Mouse (Mus musculus) adrenal gland, adult 2 months (tissue): ENCODE measurements around the gene Ndufaf7. TPM values are rescaled to one million over a fixed set of nuclear protein-coding genes. Genes with fewer than 3 reads are reported as not detected.
A peak's percentile ranks its signal among the peaks of the same experiment; 100 is the strongest.

Experiments used
- DNase-seq: peaks from one replicate; pipeline ENCODE4 v3.0.0; 2021
- polyA plus RNA-seq: library from polyadenylated mRNA; depleted of rRNA; stranded (reverse); fragments of >200 nt; gene quantifications from 2 replicates; pipeline ENCODE4 v1.2.3, GENCODE M21; 2012; rRNA removed
- total RNA-seq, 2 experiments: library from RNA; stranded (reverse); gene quantifications; 2 replicates each; pipeline ENCODE4 v1.2.3; 2021

Ndufaf7 gene
- total and polyA plus RNA-seq, 3 experiments, result 3.1 to 50.3 (median 38.5) TPM

- no peak for DNase-seq
Measured at GRCm38 (mm10) chr17:78964387-78964786, 27.5 kb downstream of the Ndufaf7 start.

- no peak for DNase-seq
Measured at GRCm38 (mm10) chr17:78966092-78966883, 29.4 kb downstream of the Ndufaf7 start.

DNA sequence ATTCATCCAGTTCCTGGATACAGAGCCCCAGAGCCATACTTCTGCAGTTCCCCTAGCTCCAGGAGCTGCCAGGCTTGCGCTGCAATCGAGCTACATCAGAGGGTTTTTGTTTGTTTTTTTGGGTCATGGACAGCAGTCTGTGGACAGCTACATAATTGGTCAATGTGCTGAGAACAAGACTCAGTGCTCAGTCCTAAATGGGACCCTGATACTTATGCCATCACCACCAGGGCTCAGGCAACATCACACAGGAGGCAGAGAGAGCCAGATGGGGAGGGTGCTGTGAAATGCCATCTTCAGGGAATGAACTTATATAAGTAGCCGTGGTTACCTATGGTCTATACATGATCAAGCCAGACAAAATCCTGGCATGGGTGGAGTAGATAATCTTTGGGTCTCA is 31.6 kb downstream of the Ndufaf7 start:
- no peak for DNase-seq

DNA sequence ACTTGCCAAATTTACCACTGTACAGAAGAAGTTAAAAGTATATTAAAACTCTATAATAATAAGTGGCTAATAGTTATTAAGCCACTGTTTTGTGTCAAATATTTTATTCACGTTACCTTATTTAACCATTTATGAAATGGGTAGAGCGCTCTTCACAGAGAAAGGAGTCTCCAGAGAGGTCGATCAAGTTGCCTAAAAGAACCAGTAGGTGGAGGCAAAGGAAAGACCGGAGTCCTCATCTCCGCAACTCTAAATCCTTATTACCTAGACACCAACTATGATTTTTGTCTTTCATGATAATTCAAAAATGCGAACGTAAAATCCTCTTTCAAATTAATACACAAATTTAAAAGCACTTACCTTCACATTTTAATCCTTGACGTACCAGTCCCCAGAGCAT is 46.2 kb downstream of the Ndufaf7 start:
- no peak for DNase-seq

GRCm38 (mm10) chr17:78983736-78984135 is 46.8 kb downstream of the Ndufaf7 start:
- no peak for DNase-seq

DNA sequence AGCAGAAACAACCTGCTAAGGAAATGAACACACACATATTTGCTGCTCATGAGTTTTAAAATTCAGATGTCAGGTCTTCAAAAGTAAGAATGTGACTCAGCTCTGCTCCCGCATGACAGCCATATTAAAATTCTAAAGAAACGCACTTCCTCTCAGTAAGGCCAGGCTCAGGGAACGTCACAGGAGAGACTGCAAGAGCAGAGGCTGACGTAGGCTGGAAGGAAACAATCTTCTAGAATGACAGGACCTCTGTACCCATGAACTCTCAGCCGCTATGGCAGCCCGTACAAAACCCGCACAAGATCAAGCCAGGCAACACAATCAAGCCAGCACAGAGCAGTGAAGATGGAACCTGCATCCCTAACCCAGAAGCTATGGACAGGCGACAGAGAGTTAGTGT is 52.1 kb downstream of the Ndufaf7 start:
- DNase-seq, result no peak

DNA sequence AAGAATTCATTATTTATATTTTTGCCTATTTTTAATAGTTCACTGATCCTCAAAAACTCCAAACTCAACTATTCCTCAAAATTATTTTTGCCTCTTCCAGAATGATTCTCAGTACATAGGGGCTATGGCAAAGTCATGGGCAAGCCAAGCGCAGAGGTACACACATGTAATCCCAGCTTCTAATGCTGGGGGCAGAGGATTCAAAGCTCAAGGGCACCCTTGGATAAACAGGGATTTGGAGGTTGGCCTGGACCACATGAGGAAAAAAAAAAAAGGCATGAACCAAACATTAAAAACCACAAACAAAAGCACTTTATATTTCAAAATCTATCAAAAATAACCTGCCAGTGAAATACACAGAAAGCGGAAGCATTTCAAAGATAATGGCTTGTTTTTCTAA is 54.6 kb downstream of the Ndufaf7 start:
- DNase-seq, result no peak

DNA sequence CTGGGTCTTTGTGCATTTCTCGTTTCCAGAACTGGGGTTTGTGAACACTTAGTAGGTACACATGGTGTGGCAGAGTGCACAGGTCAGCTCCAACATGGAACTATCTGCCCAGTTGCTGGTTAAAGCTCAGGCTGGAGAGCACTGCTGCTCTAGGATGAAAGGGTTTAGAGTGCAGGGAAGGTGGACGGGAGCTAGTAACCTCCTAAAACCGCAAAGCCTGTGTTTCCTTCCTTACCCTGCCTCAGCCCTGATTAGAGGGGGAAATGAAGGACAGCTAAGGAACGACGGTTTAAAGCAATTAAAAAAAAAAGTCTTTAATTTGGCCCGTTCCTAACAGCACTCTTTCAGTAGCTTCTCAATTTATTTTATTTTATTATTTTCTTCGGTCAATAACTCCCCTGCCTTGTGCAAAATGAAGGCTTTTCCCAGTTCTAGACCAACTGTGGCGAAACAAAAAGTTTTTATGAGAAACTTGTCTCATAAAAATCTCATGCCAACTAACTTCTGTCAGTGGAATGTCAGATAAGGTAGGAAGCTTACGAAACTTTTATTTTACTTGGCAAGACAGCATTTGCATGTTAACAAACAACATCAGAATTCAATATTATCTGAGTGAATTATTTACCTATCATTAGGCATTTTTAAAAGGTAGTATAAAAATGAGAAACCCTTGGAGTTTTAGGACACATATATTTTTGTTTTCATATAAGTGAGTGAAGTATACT is 55.5 kb downstream of the Ndufaf7 start:
- DNase-seq, result no peak

DNA sequence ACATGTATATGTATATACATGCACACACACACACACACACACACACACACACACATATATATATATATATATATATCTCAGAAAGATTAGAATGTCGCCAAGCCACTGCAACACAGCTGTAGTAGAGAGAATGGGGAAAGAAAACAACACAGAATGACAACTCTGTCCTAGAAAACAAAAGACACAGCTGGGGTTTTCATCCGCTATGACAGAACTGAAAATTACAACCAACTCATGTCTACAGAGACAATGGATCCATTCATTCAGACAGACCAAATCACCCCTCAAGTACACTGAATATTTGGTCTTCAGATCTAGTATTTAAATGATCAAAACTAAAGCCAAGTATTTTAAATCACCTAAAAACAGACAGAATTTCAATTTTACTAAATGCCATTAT is 56.7 kb downstream of the Ndufaf7 start:
- no peak for DNase-seq

GRCm38 (mm10) chr17:78994382-78994781 is 57.4 kb downstream of the Ndufaf7 start:
- no peak for DNase-seq

DNA sequence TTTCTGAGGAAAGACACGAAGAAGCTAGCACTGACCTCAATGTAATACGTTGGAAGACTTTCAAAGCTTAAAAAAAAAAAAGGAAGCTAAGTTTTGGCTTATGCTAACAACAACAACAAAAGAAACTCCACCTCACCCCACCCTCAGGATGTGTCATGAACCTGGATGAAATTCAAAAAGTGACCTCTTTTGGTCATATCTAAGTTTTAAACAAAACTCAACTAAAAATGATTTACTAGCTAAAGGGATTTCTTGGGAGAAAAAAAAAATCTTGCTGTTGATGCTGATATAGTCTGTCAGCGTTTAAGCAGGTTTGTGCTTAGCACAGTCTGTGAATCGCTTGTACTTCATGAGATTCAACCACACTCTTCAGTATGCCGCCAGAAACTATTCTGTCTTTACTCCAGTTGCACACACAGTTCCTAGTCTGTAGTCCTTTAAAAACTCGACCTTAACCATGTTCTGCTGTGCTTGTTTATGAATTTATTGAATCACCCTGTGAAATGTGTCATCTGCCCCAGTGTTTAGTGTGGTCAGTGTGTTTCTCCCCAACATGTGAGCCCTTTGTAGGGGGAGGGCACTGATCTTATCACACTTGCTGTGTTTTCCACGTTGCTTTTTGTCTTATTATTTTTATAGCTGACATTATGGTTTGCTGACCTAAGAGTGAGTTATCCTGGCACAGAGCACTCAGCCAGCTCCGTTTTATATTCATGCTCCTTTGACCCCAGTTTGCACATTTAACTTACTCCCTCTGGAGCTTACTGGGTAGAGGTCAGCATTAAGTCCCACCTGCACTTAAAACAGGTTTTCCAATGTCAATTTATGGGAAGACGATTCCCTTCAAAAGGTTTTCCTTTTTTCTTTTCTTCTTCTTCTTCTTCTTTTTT is 58.2 kb downstream of the Ndufaf7 start:
- peak; percentile 61 for DNase-seq

Other genes starting within 250 kb of the Ndufaf7 start
- gene Strn, start 199.9 kb upstream of the Ndufaf7 start, total RNA-seq, result 10 to 100 TPM; 19.8 to 23.5 TPM
- 3.1 and 3.6 TPM in 2 replicates for gene Strn, start 199.9 kb upstream of the Ndufaf7 start, polyA plus RNA-seq
- gene Heatr5b, start 101.8 kb upstream of the Ndufaf7 start, total RNA-seq, result 10 to 100 TPM; 34.7 to 40.5 TPM
- 14.1 and 16.9 TPM in 2 replicates for gene Heatr5b, start 101.8 kb upstream of the Ndufaf7 start, polyA plus RNA-seq
- 10 to 100 TPM; 26.6 to 32.3 TPM for gene Gpatch11, start 101.6 kb upstream of the Ndufaf7 start, total RNA-seq
- 4.9 and 5.7 TPM in 2 replicates for gene Gpatch11, start 101.6 kb upstream of the Ndufaf7 start, polyA plus RNA-seq
- gene Eif2ak2, start 54.6 kb upstream of the Ndufaf7 start, total RNA-seq, result 10 to 100 TPM; 24.0 to 24.3 TPM
- gene Eif2ak2, start 54.6 kb upstream of the Ndufaf7 start, polyA plus RNA-seq, result 1.0 and 1.4 TPM in 2 replicates
- under 1 TPM in 1 of 2 experiments, not detected in 1; 0.52 TPM for gene Sult6b1, start 30.1 kb upstream of the Ndufaf7 start, total RNA-seq
- gene Sult6b1, start 30.1 kb upstream of the Ndufaf7 start, polyA plus RNA-seq, result not detected in 2 replicates
- 10 to 100 TPM; 34.7 to 40.5 TPM for gene Cebpzos, start 20.6 kb upstream of the Ndufaf7 start, total RNA-seq
- 6.3 and 6.6 TPM in 2 replicates for gene Cebpzos, start 20.6 kb upstream of the Ndufaf7 start, polyA plus RNA-seq
- 10 to 100 TPM; 42.6 to 50.5 TPM for gene Cebpz, start 70 bp upstream of the Ndufaf7 start, total RNA-seq
- gene Cebpz, start 70 bp upstream of the Ndufaf7 start, polyA plus RNA-seq, result 0.89 and 3.0 TPM in 2 replicates
- 10 to 100 TPM; 22.7 to 24.8 TPM for gene Prkd3, start 83.7 kb downstream of the Ndufaf7 start, total RNA-seq
- 2.9 and 3.4 TPM in 2 replicates for gene Prkd3, start 83.7 kb downstream of the Ndufaf7 start, polyA plus RNA-seq
- gene Qpct, start 114.8 kb downstream of the Ndufaf7 start, total RNA-seq, result 1 to 10 TPM; 6.4 to 8.2 TPM
- 1.5 and 1.8 TPM in 2 replicates for gene Qpct, start 114.8 kb downstream of the Ndufaf7 start, polyA plus RNA-seq